Mouse (Mus musculus): ENCODE measurements around the gene Ess2.

Gene Ess2

DNA sequence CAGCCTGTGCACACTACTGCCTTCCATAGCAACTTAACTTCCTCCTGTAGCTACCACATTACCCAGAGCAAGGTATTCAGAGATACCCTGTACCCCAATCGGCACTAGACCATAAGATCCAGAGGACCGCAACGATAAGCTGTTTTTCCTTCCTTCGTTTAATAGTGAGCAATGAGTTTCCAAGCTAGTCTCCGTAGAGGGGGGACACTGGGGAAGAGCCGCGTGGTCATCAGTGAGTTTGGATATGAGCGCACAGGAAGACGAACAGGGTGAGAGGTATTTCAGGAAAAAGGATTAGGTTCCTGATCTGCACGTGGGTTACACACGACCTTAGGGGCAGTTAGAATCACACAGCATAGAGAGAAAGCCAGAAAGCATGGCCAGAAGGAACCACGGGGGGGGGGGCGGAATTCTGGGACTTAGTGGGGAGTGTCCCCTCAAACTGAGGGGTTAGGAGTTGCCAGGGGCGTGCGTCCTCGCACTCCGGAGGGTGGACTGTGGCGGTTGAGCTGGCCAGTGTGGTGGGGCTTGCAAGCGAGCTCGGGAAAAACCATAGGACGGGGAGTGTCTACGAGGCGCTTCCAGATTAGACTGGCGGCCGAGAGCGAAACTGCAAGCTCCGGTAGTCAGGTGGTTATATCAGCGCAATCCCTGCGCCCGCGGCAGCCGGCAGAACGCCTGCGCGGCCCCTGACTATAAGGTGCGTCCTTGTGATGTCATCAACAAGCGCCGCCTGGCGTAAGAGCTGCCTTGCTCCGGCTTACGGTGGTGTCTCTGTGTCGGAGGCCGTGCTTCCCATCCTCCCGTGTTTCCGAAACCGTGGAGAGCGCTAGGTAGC lies 10.4 kb upstream of the Ess2 start:
- peak; percentile 96 to 97 for DNase-seq

DNA sequence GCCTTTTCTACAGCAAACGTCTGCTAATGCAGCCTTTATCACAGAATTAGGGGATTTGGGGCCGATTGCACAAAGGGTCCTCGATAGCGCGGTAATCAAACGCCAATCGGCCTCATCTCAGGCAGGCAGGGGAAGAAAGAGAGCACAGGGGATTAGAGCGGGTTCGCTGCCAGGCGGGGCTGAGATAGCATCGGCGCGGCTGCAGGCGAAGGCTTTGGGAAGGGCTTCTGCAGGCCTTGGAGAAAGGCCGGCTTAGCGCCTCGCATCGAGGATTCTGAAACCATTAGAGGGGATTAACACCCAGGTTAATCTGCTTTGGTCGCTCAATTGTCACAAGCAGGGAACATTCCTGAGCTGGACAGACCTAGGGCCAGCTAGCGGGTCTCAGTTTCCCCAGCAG lies 9.4 kb upstream of the Ess2 start:
- DNase-seq: no peak

GRCm38 (mm10) chr16:17914307-17915249 lies 3.4 kb upstream of the Ess2 start, which contains the start of gene Gsc2:
Gene Gsc2, minus strand, starts transcription at chr16:17915059.
- DNase-seq: no peak

DNA sequence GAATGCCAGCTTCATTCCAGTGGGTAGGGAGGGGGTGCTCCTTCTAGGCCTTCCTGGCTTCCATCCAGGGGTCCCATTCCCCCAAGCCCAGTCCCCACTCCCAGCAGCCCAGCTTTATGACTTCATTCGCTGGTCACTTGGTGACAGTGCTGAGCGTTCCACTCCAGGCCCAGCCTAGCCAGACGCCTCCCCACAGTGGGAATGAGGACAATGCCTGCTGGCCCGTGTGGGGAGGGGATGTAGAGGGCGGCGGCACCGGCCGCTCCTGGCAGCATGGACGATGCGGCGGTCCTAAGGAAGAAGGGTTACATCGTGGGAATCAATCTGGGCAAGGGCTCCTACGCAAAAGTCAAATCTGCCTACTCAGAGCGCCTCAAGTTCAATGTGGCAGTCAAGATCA lies 12.7 kb downstream of the Ess2 start, which contains the start of the genes Dgcr2 and Tssk2:
Dgcr2 (minus strand) TSS at position 101 of the 400 bp plus-strand sequence.
Tssk2 (plus strand) TSS at position 176 of the 400 bp plus-strand sequence.
- no peak for DNase-seq

GRCm38 (mm10) chr16:17896091-17896490 lies 15.1 kb downstream of the Ess2 start:
- no peak for DNase-seq

GRCm38 (mm10) chr16:17893923-17894322 lies 17.2 kb downstream of the Ess2 start, which contains the start of gene Tssk1:
Gene Tssk1, plus strand, starts transcription at chr16:17894223.
- no peak for DNase-seq

GRCm38 (mm10) chr16:17892606-17893005 lies 18.5 kb downstream of the Ess2 start:
- peak; percentile 88 to 89 for DNase-seq

GRCm38 (mm10) chr16:17891567-17891959 lies 19.6 kb downstream of the Ess2 start, which contains the start of gene Gm20518:
Gene Gm20518, minus strand, starts transcription at chr16:17891671.
- peak; percentile 100 for DNase-seq

- DNase-seq: peak; percentile 93 to 94
Measured at GRCm38 (mm10) chr16:17890917-17891566, 20.1 kb downstream of the Ess2 start.

GRCm38 (mm10) chr16:17890342-17890727 lies 20.8 kb downstream of the Ess2 start:
- peak in 1 of 2 experiments; percentile 33 for DNase-seq

- peak; percentile 35 to 44 for DNase-seq
Measured at GRCm38 (mm10) chr16:17889689-17890341, 21.3 kb downstream of the Ess2 start.

- DNase-seq: no peak
Measured at GRCm38 (mm10) chr16:17884116-17884515, 27.0 kb downstream of the Ess2 start.

- DNase-seq: no peak
Measured at GRCm38 (mm10) chr16:17882196-17882595, 29.0 kb downstream of the Ess2 start.

DNA sequence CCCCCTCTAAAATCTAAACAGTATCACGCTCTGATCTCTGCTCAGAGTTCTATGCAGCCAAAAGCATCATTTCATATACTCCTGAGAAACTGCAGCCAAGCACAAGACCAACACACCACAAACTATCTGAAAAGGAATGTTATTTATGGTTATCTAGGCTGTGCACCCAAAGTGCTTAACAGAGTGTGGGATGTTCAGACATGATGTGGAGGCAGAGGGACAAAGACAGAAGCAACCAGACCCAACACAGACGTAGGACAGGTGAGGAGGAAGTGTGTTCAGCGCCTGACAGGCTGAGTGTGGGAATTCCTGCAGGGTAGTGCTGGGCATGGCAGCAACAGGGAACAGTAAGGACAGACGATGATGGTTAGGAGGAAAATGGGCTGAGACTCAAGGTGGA lies 31.6 kb downstream of the Ess2 start:
- DNase-seq: no peak

GRCm38 (mm10) chr16:17876096-17876495 lies 35.1 kb downstream of the Ess2 start:
- DNase-seq: no peak

DNA sequence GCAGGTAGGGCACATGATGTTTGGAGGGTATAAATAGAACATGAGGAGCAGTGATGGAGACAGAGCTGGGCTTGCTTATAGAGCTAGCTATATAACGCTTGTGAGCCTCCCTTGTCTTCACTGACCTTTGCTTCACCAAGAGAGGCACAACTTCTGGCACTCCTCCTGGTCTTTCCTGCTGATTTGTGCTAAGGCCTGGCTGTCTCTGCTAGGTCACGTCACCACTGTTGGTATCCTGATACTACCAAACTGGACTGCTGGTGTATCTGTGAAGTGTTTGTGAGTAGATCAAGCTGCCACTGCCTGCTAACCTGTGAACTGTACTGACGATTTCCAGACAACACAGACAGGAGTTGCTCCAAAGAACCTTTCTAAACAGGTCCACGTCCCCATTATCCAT lies 36.0 kb downstream of the Ess2 start:
- DNase-seq: peak in 1 of 2 experiments; percentile 56

- no peak for DNase-seq
Measured at GRCm38 (mm10) chr16:17872995-17873394, 38.2 kb downstream of the Ess2 start.

DNA sequence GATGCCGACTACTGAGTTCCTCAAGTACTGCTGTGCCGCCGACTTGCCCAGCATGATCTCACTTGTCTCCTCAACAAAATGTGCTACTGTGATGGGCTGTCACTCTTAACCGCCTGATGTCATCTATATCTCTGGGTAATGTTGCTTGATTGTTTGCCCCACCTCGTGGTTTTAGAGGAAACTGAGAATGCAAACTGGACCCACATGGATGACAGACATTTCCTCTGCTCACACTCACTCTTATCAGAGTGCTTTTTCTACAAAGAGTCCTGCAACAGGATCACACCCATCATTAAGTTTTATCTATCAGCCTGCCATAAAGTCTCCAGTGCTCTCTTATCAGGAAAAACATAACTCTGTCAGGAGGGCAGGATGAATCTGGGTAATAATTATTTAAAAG lies 39.9 kb downstream of the Ess2 start:
- no peak for DNase-seq

DNA sequence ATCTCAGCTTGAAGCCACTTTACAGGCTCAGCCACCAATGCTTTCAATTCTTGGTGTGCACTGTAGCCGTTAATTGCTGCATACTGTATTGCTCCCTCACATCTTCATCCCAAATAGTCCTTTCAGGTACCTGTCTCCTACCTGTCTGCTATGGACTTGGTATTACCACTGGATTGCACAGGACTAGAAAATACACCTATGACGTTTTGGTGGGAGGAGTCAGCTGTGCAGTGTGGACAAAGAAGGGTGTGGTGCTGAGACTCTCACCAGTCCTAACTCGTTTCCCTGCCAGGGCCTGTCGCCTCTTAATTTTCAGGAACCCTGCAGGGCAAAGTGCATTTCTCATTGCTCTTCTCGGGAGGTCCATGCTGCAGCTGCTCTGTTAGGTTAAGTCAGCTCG lies 45.4 kb downstream of the Ess2 start:
- peak in 1 of 2 experiments; percentile 45 for DNase-seq

GRCm38 (mm10) chr16:17865293-17865692 lies 45.9 kb downstream of the Ess2 start:
- no peak for DNase-seq

GRCm38 (mm10) chr16:17858592-17858991 lies 52.6 kb downstream of the Ess2 start:
- DNase-seq: peak in 1 of 2 experiments; percentile 46

GRCm38 (mm10) chr16:17857157-17857556 lies 54.0 kb downstream of the Ess2 start:
- DNase-seq: no peak

Measured in cerebellum, adult 18-20 months (tissue).